Mouse (Mus musculus): ENCODE measurements around the gene Bicra.

The Bicra gene

GRCm38 (mm10) chr7:16047338-16048146 is at the start of gene Bicra:
Bicra (minus strand) TSS chr7:16047921.
- DNase-seq (ENCODE audit: low spot score in 2 of 2), result peak; percentile 82 to 88

GRCm38 (mm10) chr7:16094592-16094991 is 46.9 kb upstream of the Bicra start:
- DNase-seq (ENCODE audit: low spot score in 2 of 2), result no peak

- DNase-seq (ENCODE audit: low spot score in 2 of 2), result no peak
Observed at GRCm38 (mm10) chr7:16087587-16087986, 39.9 kb upstream of the Bicra start.

GRCm38 (mm10) chr7:16083361-16083760 is 35.6 kb upstream of the Bicra start:
- DNase-seq (ENCODE audit: low spot score in 2 of 2), result no peak

GRCm38 (mm10) chr7:16080581-16080980 is 32.9 kb upstream of the Bicra start:
- DNase-seq (ENCODE audit: low spot score in 2 of 2), result no peak

- DNase-seq (ENCODE audit: low spot score in 2 of 2), result no peak
Observed at GRCm38 (mm10) chr7:16079947-16080346, 32.2 kb upstream of the Bicra start.

GRCm38 (mm10) chr7:16071906-16072305 is 24.2 kb upstream of the Bicra start:
- no peak for DNase-seq (ENCODE audit: low spot score in 2 of 2)

- no peak for DNase-seq (ENCODE audit: low spot score in 2 of 2)
Observed at GRCm38 (mm10) chr7:16070846-16071245, 23.1 kb upstream of the Bicra start.

- no peak for DNase-seq (ENCODE audit: low spot score in 2 of 2)
Observed at GRCm38 (mm10) chr7:16063490-16063889, 15.8 kb upstream of the Bicra start.

GRCm38 (mm10) chr7:16062099-16062420 is 14.3 kb upstream of the Bicra start:
- DNase-seq (ENCODE audit: low spot score in 2 of 2), result no peak

GRCm38 (mm10) chr7:16061219-16062098 is 13.7 kb upstream of the Bicra start, which contains the start of gene Zfp541:
Zfp541 (plus strand) TSS chr7:16061814.
- DNase-seq (ENCODE audit: low spot score in 2 of 2), result no peak

GRCm38 (mm10) chr7:16057136-16057534 is 9.4 kb upstream of the Bicra start:
- DNase-seq (ENCODE audit: low spot score in 2 of 2), result no peak

GRCm38 (mm10) chr7:16056459-16057135 is 8.9 kb upstream of the Bicra start:
- no peak for DNase-seq (ENCODE audit: low spot score in 2 of 2)

- no peak for DNase-seq (ENCODE audit: low spot score in 2 of 2)
Observed at GRCm38 (mm10) chr7:16055665-16056064, 7.9 kb upstream of the Bicra start.

GRCm38 (mm10) chr7:16054966-16055365 is 7.2 kb upstream of the Bicra start:
- DNase-seq (ENCODE audit: low spot score in 2 of 2), result no peak

- no peak for DNase-seq (ENCODE audit: low spot score in 2 of 2)
Observed at GRCm38 (mm10) chr7:16053105-16053504, 5.4 kb upstream of the Bicra start.

GRCm38 (mm10) chr7:16052684-16053083 is 5.0 kb upstream of the Bicra start:
- peak; percentile 97 to 98 for DNase-seq (ENCODE audit: low spot score in 2 of 2)

- peak; percentile 78 to 84 for DNase-seq (ENCODE audit: low spot score in 2 of 2)
Observed at GRCm38 (mm10) chr7:16051883-16052595, 4.3 kb upstream of the Bicra start.

GRCm38 (mm10) chr7:16050600-16050999 is 2.9 kb upstream of the Bicra start:
- DNase-seq (ENCODE audit: low spot score in 2 of 2), result no peak

- no peak for DNase-seq (ENCODE audit: low spot score in 2 of 2)
Observed at GRCm38 (mm10) chr7:16049576-16049915, 1.8 kb upstream of the Bicra start.

GRCm38 (mm10) chr7:16048675-16049575 is 1.2 kb upstream of the Bicra start:
- DNase-seq (ENCODE audit: low spot score in 2 of 2), result no peak
